In genomic region chr16:93780660-93781479, GRCm38 (mm10) we compare ENCODE assay signal across 9 mouse cellular contexts. TPM values are rescaled to one million over a fixed set of nuclear protein-coding genes. Genes with fewer than 3 reads are reported as not detected.
DNase-seq lines count a peak whose midpoint lies in the region; ATAC-seq and TF ChIP-seq lines count a peak whose summit lies in the region.
"Had no signal": no experiment of that assay in that cellular context is flagged by ENCODE, and none has a peak within 500 bp of the region (broad histone marks: within the 10 kb centered on the region; RNA-seq: fewer than 3 reads in every experiment).

No protein-coding gene starts in this region.

- ATAC-seq in frontal cortex, adult (ENCODE audit: low TSS enrichment) = peak; percentile 39

- H3K27ac ChIP-seq in cortical plate, adult 2 months (ENCODE audit: insufficient read depth, low read length) = no peak overlapping the region
- H3K27ac ChIP-seq: embryonic facial prominence, embryonic 15.5 days had no signal

- H3K4me1 ChIP-seq in cortical plate, adult 2 months (ENCODE audit: control insufficient read depth, insufficient read depth, low read length) = peaks cover 2% of the 10 kb centered on the region

- DNase-seq in frontal cortex, postnatal 10 days (ENCODE audit: low spot score in 2 of 2) = no peak
- peak; percentile 53 for DNase-seq in A20 (ENCODE audit: low read depth, low spot score)
- peak; percentile 45 for DNase-seq in lung, postnatal 10 days
- DNase-seq in layer of hippocampus, adult 18-20 months (ENCODE audit: low spot score in 2 of 2) = no peak
- no peak for DNase-seq in kidney, postnatal 10 days
- no peak for DNase-seq in gastrocnemius, postnatal 14 days

- TF ChIP-seq POLR2A in cortical plate, adult 2 months (IDR thresholded peaks at IDR 0.05; ENCODE audit: extremely low read depth, insufficient read depth, low read length) = no peak

- peak; percentile 27; the same call in 1 of the 2 replicates for TF ChIP-seq CTCF in cortical plate, adult 2 months (IDR thresholded peaks at IDR 0.05; ENCODE audit: extremely low read depth, insufficient read depth, low read length)

- intact Hi-C loops in gastrocnemius, postnatal 14 days (cut with DNase I; ENCODE audit: low total_unique reads) = no loop called here

- H3K4me3 ChIP-seq in cortical plate, adult 2 months (ENCODE audit: insufficient read depth, low read length) = no peak overlapping the region
- H3K4me3 ChIP-seq: embryonic facial prominence, embryonic 15.5 days had no signal

RNA-seq across cellular contexts. Expression of gene Morc3, which starts 51.1 kb away (rescaled TPM):
- polyA plus RNA-seq in cortical plate, adult 2 months (2012; rRNA removed) = 19.6 and 22.0 TPM in 2 replicates
- total RNA-seq in layer of hippocampus, adult 18-20 months (2021) = 10 to 100 TPM; 30.9 to 37.9 TPM
- total RNA-seq in gastrocnemius, postnatal 14 days (2021) = 10 to 100 TPM; 10.5 to 16.8 TPM

Comparison
In these comparisons a context has a peak if more than half of its experiments do, and no peak if none do; other contexts are left out.
1. DNase-seq: peak in A20 (single experiment) and lung, postnatal 10 days (single experiment); none in frontal cortex, postnatal 10 days (0 of 2), layer of hippocampus, adult 18-20 months (0 of 2), kidney, postnatal 10 days (single experiment) and gastrocnemius, postnatal 14 days (single experiment).